8 mouse cellular contexts compared by ENCODE assay signal in the genomic region with DNA sequence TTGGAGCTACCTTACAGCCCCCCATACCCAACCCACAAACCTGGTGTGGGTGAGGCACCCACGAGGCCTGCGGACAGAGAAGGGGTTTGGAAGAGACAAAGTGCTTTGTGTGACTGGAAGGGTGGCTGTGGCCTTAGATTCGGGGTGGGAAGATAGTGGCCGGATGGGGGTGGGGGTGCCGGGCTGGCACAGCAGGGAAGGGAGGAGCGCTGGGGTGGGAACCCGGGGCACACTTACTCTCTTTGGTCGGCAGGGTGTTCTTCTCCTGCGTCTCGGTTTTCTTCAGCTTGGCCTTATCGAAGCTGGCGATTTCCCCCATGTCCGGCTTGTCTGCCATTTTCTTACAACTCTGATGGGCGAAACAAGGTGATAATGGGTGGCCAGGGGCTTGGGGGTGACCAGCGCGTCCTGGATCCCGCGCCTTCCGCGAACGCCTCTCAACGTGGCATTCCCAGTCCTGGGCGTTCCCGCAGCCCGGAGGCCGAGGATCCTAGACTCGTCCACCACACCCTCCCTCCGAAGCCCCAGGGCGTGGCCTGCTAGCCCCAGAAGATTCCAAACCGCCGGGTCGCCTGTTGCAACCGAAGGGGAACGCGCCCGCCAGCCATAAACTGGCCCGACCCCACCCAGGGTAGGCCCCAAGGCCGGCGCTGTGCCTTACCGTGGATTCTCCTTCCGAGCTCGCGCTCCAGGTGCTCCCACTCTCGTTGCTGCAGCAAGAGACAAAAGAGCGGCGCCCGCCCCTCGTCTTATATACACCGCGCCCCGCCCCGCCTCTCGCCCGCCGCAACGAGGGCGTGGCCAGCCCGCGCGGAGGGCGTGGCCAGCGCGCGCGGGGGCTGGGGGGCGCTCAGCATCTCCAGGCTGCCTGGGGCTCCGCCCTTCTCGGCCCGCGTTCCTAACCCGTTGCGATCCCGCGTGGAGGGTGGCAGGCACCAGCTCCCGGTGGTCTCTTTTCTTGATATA. TPM values are rescaled to one million over a fixed set of nuclear protein-coding genes. Genes with fewer than 3 reads are reported as not detected.
DNase-seq lines count a peak whose midpoint lies in the region; ATAC-seq and TF ChIP-seq lines count a peak whose summit lies in the region.

No protein-coding gene starts in this region.

- H3K4me3 ChIP-seq in embryonic facial prominence, embryonic 14.5 days (ENCODE audit: low read depth, low read length): peak overlapping the region; percentile 87
- peak overlapping the region; percentile 81 for H3K4me3 ChIP-seq in kidney, embryonic 14.5 days (ENCODE audit: low read length)
- peak overlapping the region; percentile 80 for H3K4me3 ChIP-seq in limb, embryonic 15.5 days
- peak overlapping the region; percentile 77 for H3K4me3 ChIP-seq in midbrain, postnatal 0 days (ENCODE audit: low read depth, low read length)

- H3K27me3 ChIP-seq in embryonic facial prominence, embryonic 14.5 days (replicated peaks; ENCODE audit: control insufficient read depth, insufficient read depth, low read length): no peaks in the 10 kb centered on the region
- H3K27me3 ChIP-seq in kidney, embryonic 14.5 days (ENCODE audit: control insufficient read depth, insufficient read depth, low read length): no peaks in the 10 kb centered on the region
- H3K27me3 ChIP-seq in limb, embryonic 15.5 days: no peaks in the 10 kb centered on the region
- H3K27me3 ChIP-seq in midbrain, postnatal 0 days (ENCODE audit: insufficient read depth, low read length): no peaks in the 10 kb centered on the region

- H3K9me3 ChIP-seq in embryonic facial prominence, embryonic 14.5 days (ENCODE audit: control insufficient read depth, low read length): no peaks in the 10 kb centered on the region
- no peaks in the 10 kb centered on the region for H3K9me3 ChIP-seq in kidney, embryonic 14.5 days (ENCODE audit: control insufficient read depth, low read length)
- no peaks in the 10 kb centered on the region for H3K9me3 ChIP-seq in limb, embryonic 15.5 days
- H3K9me3 ChIP-seq in midbrain, postnatal 0 days (ENCODE audit: low read length): no peaks in the 10 kb centered on the region

- peak; percentile 84 for ATAC-seq in embryonic facial prominence, embryonic 14.5 days (ENCODE audit: low read depth)
- ATAC-seq in kidney, embryonic 14.5 days (ENCODE audit: low FRiP score, low TSS enrichment): peak; percentile 87
- peak; percentile 90 for ATAC-seq in limb, embryonic 15.5 days (ENCODE audit: insufficient number of reproducible peaks, low FRiP score, low TSS enrichment, low read depth)
- ATAC-seq in midbrain, postnatal 0 days (ENCODE audit: low FRiP score): peak; percentile 84

- peak; percentile 73 for DNase-seq in 416B (ENCODE audit: low read depth)
- peak; percentile 61 to 65 for DNase-seq in adrenal gland, postnatal 4 days (ENCODE audit: low spot score in 2 of 2)
- DNase-seq in embryonic facial prominence, embryonic 14.5 days (ENCODE audit: low spot score): peak; percentile 90
- DNase-seq in heart, adult 9 months (ENCODE audit: low spot score in 2 of 2): peak; percentile 88 to 91
- DNase-seq in midbrain, postnatal 0 days (ENCODE audit: low spot score): peak; percentile 88
- peak; percentile 72 to 79 for DNase-seq in spleen, postnatal 14 days (ENCODE audit: low spot score in 2 of 2)

- H3K4me2 ChIP-seq in embryonic facial prominence, embryonic 14.5 days (ENCODE audit: low read depth, low read length): peak overlapping the region; percentile 83
- H3K4me2 ChIP-seq in kidney, embryonic 14.5 days (replicated peaks; ENCODE audit: low read depth, low read length): peak overlapping the region; percentile 80
- H3K4me2 ChIP-seq in limb, embryonic 15.5 days: peak overlapping the region; percentile 73
- H3K4me2 ChIP-seq in midbrain, postnatal 0 days (ENCODE audit: low read depth, low read length, poor library complexity, severe bottlenecking): peak overlapping the region; percentile 87

- H3K27ac ChIP-seq in embryonic facial prominence, embryonic 14.5 days (replicated peaks; ENCODE audit: low read depth, low read length): peak overlapping the region; percentile 90
- peak overlapping the region; percentile 87 for H3K27ac ChIP-seq in kidney, embryonic 14.5 days (ENCODE audit: low read depth, low read length)
- H3K27ac ChIP-seq in limb, embryonic 15.5 days: peak overlapping the region; percentile 92
- H3K27ac ChIP-seq in midbrain, postnatal 0 days (ENCODE audit: low read depth, low read length): peak overlapping the region; percentile 98

- H3K4me1 ChIP-seq in embryonic facial prominence, embryonic 14.5 days (ENCODE audit: control insufficient read depth, insufficient read depth, low read length): peaks cover 17% of the 10 kb centered on the region
- peaks cover 33% of the 10 kb centered on the region for H3K4me1 ChIP-seq in kidney, embryonic 14.5 days (ENCODE audit: control insufficient read depth, insufficient read depth, low read length)
- peaks cover 39% of the 10 kb centered on the region for H3K4me1 ChIP-seq in limb, embryonic 15.5 days
- peaks cover 9% of the 10 kb centered on the region; the same call in 1 of the 2 replicates for H3K4me1 ChIP-seq in midbrain, postnatal 0 days (ENCODE audit: insufficient read depth, low read length)

- under 1% methylated on average over 47 of the region's 75 CpGs for WGBS in embryonic facial prominence, embryonic 14.5 days
- under 1% methylated on average over 75 of the region's 75 CpGs for WGBS in kidney, embryonic 14.5 days
- WGBS in limb, embryonic 15.5 days: under 1% methylated on average over 66 of the region's 75 CpGs
- WGBS in midbrain, postnatal 0 days: under 1% methylated on average over 72 of the region's 75 CpGs

- no peak for TF ChIP-seq CTCF in midbrain, postnatal 0 days (IDR thresholded peaks at IDR 0.05)

- peak overlapping the region; percentile 96 for H3K9ac ChIP-seq in embryonic facial prominence, embryonic 14.5 days (ENCODE audit: low read depth, low read length)
- peak overlapping the region; percentile 91 for H3K9ac ChIP-seq in kidney, embryonic 14.5 days (ENCODE audit: low read depth, low read length)
- H3K9ac ChIP-seq in limb, embryonic 15.5 days: peak overlapping the region; percentile 96
- H3K9ac ChIP-seq in midbrain, postnatal 0 days (replicated peaks; ENCODE audit: low read length, poor library complexity, severe bottlenecking): peak overlapping the region; percentile 98

- H3K36me3 ChIP-seq in embryonic facial prominence, embryonic 14.5 days (ENCODE audit: control insufficient read depth, insufficient read depth, low read length): no peaks in the 10 kb centered on the region
- H3K36me3 ChIP-seq in kidney, embryonic 14.5 days (ENCODE audit: control insufficient read depth, insufficient read depth, low read length): no peaks in the 10 kb centered on the region
- H3K36me3 ChIP-seq in limb, embryonic 15.5 days: no peaks in the 10 kb centered on the region
- no peaks in the 10 kb centered on the region for H3K36me3 ChIP-seq in midbrain, postnatal 0 days (ENCODE audit: insufficient read depth, low read length)

RNA-seq across cellular contexts. Expression of a gene that starts 0.6 kb away (rescaled TPM):
- 100 to 1,000 TPM; 594 to 750 TPM for total RNA-seq in adrenal gland, postnatal 4 days (2021)
- 2,276 and 2,340 TPM in 2 replicates for polyA plus RNA-seq in embryonic facial prominence, embryonic 14.5 days (2014; fragmentation: Nextera tagmentation; extraction: Ambion mirVana)
- 2,275 and 2,927 TPM in 2 replicates for polyA plus RNA-seq in kidney, embryonic 14.5 days (2014; fragmentation: Nextera tagmentation; extraction: Ambion mirVana)
- polyA plus RNA-seq in limb, embryonic 15.5 days (2015; fragmentation: Nextera tagmentation; extraction: Ambion mirVana): 1,634 and 1,767 TPM in 2 replicates
- total RNA-seq in midbrain, postnatal 0 days (2014; rRNA removed): 504 and 572 TPM in 2 replicates
- 6,498 and 6,879 TPM in 2 replicates for polyA plus RNA-seq in midbrain, postnatal 0 days (2015; fragmentation: Nextera tagmentation; extraction: Ambion mirVana)

RNA-seq across cellular contexts. Expression of a gene that starts 58.2 kb away (rescaled TPM):
- 10 to 100 TPM; 72.4 to 78.6 TPM for total RNA-seq in adrenal gland, postnatal 4 days (2021)
- 45.4 and 47.0 TPM in 2 replicates for polyA plus RNA-seq in embryonic facial prominence, embryonic 14.5 days (2014; fragmentation: Nextera tagmentation; extraction: Ambion mirVana)
- polyA plus RNA-seq in kidney, embryonic 14.5 days (2014; fragmentation: Nextera tagmentation; extraction: Ambion mirVana): 35.9 and 47.9 TPM in 2 replicates
- 34.4 and 38.9 TPM in 2 replicates for polyA plus RNA-seq in limb, embryonic 15.5 days (2015; fragmentation: Nextera tagmentation; extraction: Ambion mirVana)
- total RNA-seq in midbrain, postnatal 0 days (2014; rRNA removed): 70.9 and 74.2 TPM in 2 replicates
- 45.5 and 52.8 TPM in 2 replicates for polyA plus RNA-seq in midbrain, postnatal 0 days (2015; fragmentation: Nextera tagmentation; extraction: Ambion mirVana)

Comparison
In these comparisons a context has a peak if more than half of its experiments do, and no peak if none do; other contexts are left out.
1. Peak in every context shown above with its lines: DNase-seq, ATAC-seq, H3K4me3 ChIP-seq and H3K27ac ChIP-seq.